Mouse (Mus musculus) E14TG2a.4 (cell line): ENCODE data around the gene Scimp.

Source experiments
- H3K27me3 ChIP-seq: 2 replicates; pipeline ENCODE4 v1.6.1; 2014; ENCODE audit warnings: low read length, control low read depth; ENCODE audit not compliant: insufficient read depth
- H3K36me3 ChIP-seq: 2 replicates; pipeline ENCODE4 v1.6.1; 2014; ENCODE audit warnings: low read length, control low read depth; ENCODE audit not compliant: insufficient read depth
- H3K4me1 ChIP-seq: replicated peaks from 2 replicates; pipeline ENCODE4 v1.6.1; 2014; ENCODE audit warnings: low read depth, low read length, control low read depth
- H3K4me3 ChIP-seq: replicated peaks from 2 replicates; pipeline ENCODE4 v1.5.1; 2014; ENCODE audit warnings: mild to moderate bottlenecking, low read length
- H3K9me3 ChIP-seq: 2 replicates; pipeline ENCODE4 v1.6.1; 2014; ENCODE audit warnings: low read length, control low read depth
- CTCF ChIP-seq: conservative IDR thresholded peaks from 2 replicates; pipeline ENCODE4 v1.5.1; 2014; ENCODE audit warnings: low read length
- NANOG ChIP-seq: IDR thresholded peaks from 2 replicates; pipeline ENCODE4 v1.6.1; 2014; ENCODE audit warnings: borderline replicate concordance, low read length, mixed read lengths
- POU5F1 ChIP-seq: IDR thresholded peaks from 2 replicates; pipeline ENCODE4 v1.6.1; 2014; ENCODE audit warnings: low read length, borderline replicate concordance

The Scimp gene

DNA sequence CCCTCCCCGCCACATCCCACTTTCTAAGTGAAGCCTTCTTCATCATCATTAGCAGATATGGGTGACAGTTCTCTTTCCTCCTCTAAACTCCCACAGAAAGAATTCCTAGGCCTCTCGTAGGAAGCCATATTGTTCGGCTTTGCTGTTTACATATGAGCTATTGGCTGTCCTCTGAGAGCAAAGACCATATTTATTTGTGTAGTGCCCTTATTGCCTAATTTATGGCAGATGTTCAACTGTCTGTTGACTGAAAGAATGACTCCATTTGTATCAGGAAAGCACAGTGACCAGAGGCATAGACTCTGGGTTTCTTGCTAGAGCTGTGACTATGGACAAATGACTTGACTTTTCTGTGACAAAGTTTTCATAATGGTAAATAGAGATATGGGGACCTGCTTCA is 70.8 kb downstream of the Scimp start:
- Histone ChIP-seq H3K27me3 (peaks cover 7% of the 10 kb centered on the region; the same call in 1 of the 2 replicates), H3K4me1 (peaks cover 18% of the 10 kb centered on the region), H3K4me3 (no peak overlapping the region), H3K36me3 (no peaks in the 10 kb centered on the region), H3K9me3 (no peaks in the 10 kb centered on the region)
- TF ChIP-seq NANOG = no peak
- TF ChIP-seq POU5F1 = no peak
- no peak for TF ChIP-seq CTCF
